Mouse (Mus musculus) CD4-positive, CD25-positive, alpha-beta regulatory T cell, adult 2 months (primary cell): ENCODE data around the gene Gm45213.

Experiments
- DNase-seq: peaks from one replicate; pipeline ENCODE4 v3.0.0-alpha.2; 2012; ENCODE audit warnings: low read depth, low spot score

Gm45213 gene

GRCm38 (mm10) chr7:66043552-66044459 lies at the start of gene Gm45213:
TSS of gene Gm45213 (plus strand) at chr7:66043602.
- no peak for DNase-seq

- no peak for DNase-seq
These were observed 42.2 kb upstream of the Gm45213 start for GRCm38 (mm10) chr7:66001035-66001754.

DNA sequence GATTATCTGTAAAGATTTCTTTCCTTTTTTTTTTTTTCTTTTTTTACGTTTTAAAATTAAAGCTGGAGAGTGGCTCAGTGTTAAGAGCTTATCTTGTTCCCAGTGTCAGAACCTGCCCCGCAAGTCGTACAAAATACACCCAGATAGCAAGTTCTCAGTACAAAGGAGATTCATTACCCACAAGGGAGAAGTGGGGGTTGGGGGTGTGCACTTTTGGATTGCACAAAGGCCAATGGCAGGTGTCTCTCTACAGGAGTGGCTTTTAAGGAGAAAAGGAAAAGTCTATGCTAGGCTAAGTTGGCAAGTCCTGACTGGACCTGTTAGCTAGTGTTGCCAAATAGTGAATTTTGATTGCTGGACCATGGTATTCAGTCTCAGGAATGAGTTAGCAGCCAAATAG lies 41.6 kb upstream of the Gm45213 start:
- no peak for DNase-seq

DNA sequence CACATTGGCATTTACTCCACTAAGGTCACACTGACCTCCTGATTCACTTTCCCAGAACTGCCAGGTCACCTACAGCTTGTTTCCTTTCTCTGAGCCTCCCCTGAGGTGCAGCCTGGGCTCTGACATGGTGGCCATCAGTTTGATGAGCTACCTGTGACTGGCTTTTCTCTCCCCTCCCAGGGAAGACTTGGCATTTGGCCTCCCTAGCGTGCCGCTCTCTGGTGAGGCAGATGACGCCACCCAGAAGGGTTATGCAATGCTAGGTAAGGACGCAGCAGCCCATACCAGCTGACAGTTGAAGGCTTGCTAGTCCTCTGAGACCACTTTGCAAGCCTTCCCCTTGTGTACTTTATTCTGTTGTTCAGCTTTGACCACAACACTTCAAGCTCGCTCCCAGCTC lies 40.0 kb upstream of the Gm45213 start:
- DNase-seq: no peak

DNA sequence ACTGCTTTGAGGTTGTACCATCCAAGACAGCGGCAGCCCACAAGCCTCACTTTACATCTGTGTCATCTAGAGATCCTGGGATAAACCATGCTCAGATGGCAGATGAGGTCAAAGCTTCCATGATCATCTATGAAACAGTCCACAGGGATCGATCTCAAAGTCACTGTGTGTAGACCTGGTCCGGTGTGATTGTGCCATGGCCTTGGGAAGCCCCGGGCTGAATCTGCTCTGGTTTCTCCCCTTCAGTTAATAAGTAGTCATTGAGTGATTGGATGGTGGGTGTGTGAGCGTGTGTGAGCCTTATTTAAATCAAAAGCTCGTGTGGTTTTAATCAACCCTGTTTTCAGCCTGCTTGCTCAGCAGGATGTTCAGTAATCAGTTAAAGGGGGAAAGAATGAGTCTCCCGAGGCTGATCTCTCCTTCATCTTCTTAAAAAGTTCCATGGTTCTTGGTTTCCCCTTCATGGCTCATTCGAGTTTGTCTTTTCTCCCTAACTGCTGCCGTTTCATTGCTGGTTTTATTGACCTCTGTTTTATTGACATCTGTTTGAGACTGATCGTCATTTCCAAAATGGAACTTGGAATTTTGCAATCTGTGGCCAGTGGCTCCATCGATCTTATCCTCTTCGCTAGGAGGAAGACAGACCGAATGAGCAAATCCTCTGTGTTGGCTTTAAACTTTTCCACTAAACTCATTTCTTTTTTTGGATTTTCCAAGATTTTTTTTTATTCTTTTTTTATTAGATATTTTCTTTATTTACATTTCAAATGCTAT lies 39.4 kb upstream of the Gm45213 start:
- no peak for DNase-seq

- no peak for DNase-seq
These were observed 38.3 kb upstream of the Gm45213 start for GRCm38 (mm10) chr7:66005066-66005465.

DNA sequence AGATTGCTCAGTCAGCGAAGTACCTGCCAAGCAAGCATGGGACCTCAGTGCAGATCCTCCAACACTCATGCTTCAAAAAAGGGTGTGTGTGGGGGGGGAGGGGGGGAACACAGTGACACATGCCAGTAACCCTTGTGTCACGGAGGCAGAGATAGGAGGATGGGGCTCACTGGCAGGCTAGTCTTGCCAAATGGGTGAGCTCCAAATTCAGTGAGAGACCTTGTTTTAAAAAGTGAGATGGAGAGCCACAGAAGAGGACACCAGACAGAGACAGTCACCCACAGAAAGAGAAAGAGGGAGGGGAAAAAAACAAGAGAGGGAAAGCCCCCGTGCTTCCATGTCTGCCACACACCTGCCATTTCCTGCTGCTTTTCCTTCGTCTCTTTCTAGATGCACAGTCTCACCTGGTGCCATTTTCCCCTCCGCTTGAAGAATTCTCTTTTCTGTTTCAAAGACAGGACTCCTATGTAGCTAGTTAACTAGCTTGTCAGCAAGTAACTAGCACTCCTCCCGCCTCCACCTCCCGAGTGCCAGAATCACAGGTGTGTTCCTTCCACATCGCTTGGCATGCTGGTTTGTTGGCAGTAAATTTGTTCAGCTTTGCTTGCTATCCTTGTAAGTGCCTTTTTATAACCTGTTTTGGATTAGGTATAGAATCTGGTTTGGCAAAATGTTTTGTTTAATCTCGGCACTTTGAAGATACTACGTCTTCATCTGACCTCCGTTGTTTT lies 35.1 kb upstream of the Gm45213 start:
- no peak for DNase-seq

- DNase-seq: no peak
These were observed 34.5 kb upstream of the Gm45213 start for GRCm38 (mm10) chr7:66008892-66009273.

- DNase-seq: no peak
These were observed 32.9 kb upstream of the Gm45213 start for GRCm38 (mm10) chr7:66010518-66010917.

DNA sequence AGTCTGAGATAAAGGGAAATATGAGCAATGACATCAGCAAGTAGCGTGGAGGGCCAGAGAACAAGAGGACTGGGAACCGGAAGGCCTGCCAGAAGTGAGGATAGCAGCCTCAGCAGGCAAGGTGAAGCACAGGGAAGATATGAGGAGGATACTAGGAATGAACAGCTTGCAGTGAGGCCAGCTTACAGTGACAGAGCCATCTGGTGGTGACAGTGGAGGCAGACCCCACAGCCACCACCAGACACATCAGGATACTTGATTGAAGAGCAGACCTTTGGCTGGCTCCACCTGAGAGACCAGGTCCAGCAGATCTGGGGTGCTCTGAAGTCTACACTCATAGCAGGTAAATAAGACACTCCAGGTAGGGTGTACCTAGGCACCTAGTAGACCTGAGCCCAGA lies 15.7 kb upstream of the Gm45213 start:
- no peak for DNase-seq

- no peak for DNase-seq
These were observed 14.5 kb upstream of the Gm45213 start for GRCm38 (mm10) chr7:66028766-66029512.

- DNase-seq: no peak
These were observed 6.6 kb upstream of the Gm45213 start for GRCm38 (mm10) chr7:66036809-66037208.

DNA sequence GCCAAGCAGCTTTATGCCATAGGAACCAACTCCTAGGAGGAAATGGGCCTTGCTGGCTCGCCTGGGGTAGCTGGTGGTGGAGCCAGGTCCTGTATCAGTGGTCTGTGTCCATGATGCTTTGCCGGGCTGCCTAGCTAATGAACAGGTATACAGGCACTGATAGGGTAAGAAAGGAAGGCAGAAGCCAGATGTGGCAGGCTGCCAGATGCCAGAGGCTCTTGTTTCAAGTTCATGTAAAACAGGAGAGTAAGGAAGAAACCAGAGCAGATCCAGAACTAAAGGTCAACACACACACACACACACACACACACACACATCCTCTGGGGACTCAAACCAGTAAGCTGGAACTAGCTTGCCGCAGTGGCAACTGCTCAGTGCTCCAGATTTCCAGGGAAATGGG lies 5.1 kb upstream of the Gm45213 start:
- DNase-seq: no peak

DNA sequence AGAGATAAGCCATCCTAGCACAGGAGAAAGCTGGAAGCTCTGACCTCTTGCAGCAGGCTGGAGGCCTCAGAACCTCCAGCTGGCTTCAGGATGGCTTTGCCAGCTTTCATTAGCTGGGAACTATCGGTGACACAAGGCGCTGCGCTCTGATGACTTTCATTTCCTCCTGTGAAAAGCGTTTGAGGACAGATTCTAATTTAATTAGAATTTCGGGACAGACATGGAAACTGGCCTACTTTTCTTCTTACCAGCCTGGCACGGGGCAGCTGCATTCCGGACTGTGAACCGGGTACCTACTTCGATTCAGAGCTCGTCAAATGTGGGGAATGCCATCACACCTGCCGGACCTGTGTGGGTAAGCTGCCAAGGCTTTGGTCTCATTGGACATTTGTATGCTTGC lies 4.7 kb upstream of the Gm45213 start:
- no peak for DNase-seq

- DNase-seq: no peak
These were observed 3.2 kb upstream of the Gm45213 start for GRCm38 (mm10) chr7:66040026-66040814.

DNA sequence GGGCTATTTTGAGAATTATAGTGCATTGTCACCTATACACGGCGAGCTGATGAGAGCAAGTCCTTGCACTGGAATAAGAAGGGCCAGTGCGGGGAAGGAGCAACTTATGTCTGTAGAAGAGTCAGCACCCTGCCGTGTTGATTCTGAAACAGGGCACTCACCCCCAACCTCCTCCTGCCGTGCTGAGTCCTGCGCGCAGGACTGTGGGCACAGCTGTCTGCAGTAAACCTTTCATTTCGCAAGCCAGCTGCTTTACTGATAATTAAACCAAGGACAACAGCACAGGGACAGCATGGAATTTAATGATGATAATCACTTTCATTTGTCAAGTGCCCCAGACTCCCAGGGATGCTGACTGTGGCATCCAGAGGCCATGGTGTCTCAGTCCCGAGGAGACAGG lies 1.2 kb downstream of the Gm45213 start:
- DNase-seq: no peak

DNA sequence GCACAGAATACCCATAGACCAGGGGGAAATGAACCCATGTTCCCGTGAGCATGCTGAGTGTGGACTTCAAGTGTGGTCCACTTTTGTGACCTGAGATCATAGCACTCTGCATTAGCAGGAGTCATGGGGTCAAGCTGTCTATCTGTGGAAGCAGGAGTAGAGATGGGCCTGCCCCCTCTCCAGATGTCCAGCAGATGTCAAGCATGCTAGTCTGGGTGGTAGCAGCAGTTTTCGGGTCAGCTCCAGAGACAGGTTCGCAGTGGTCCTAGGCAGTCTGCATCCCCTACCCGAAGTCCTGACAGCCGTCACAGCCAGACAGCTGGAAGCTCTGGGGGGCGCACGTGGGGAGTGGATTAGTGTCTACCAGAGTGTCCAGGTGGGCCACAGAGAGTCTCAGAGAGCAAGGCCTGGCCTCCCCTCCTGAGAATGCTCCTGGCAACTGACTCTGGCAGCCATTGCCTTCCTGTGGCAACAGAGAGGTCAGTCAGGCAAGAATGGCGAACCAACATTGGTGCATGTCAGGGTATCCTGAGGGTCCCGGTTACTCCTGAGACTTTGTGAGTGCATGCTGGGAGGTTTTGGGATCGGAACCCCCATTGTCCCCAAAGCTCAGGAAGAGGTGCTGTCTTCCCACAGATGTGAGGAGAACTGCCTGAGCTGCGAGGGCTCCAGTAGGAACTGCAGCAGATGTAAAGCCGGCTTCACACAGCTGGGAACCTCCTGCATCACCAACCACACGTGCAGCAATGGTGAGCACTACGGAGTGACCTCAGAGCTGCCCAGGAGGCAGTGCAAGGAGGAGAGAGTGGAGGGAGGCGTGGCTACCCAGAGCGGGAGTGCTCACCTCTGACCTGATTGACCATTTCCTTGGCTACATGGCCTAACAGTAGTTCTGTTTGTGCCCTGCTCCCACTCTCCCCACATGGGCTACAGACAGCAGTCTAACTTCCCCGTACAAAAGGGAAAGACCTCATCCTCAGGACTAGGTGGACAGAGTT lies 3.8 kb downstream of the Gm45213 start:
- no peak for DNase-seq

DNA sequence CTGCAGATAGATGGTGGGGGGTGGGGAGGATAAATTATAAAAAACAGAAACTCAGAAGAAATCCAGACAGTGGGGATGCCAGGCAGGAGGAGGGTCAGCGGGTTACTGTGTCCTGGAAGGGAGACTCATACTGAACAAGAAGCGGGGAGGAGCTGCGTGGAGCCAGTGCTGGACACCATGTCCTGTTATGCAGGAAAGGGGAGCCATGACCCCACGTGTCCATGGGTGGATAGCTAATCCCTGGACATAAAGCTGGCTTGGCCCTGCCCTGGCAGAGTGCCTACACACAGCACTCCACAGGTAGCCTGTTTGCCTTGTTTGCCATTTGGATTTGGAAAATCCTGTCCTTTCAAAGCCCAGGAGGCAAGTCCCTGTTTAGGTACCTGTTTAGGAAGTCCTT lies 4.6 kb downstream of the Gm45213 start:
- no peak for DNase-seq
